In genomic region chr13:11792536-11792935, GRCm38 (mm10) we compare ENCODE assay signal across 15 mouse cellular contexts.
"Had no signal": no experiment of that assay in that cellular context is flagged by ENCODE, and none has a peak within 500 bp of the region (broad histone marks: within the 10 kb centered on the region; RNA-seq: fewer than 3 reads in every experiment).

No protein-coding gene starts in this region.

- H3K4me2 ChIP-seq: limb, embryonic 15.5 days; liver, embryonic 13.5 days; midbrain, embryonic 13.5 days; neural tube, embryonic 15.5 days had no signal

- H3K27ac ChIP-seq: layer of hippocampus, adult 2 months; limb, embryonic 15.5 days; liver, embryonic 13.5 days; midbrain, embryonic 13.5 days; neural tube, embryonic 15.5 days; stomach, postnatal 0 days had no signal

- H3K4me1 ChIP-seq: limb, embryonic 15.5 days; liver, embryonic 13.5 days; midbrain, embryonic 13.5 days; neural tube, embryonic 15.5 days had no signal

- H3K4me3 ChIP-seq: layer of hippocampus, adult 2 months; limb, embryonic 15.5 days; liver, embryonic 13.5 days; midbrain, embryonic 13.5 days; myocyte; neural tube, embryonic 15.5 days had no signal

- DNase-seq: kidney, postnatal 10 days; kidney, postnatal 4 days; liver, embryonic 13.5 days; lung, adult 2 months; lung, postnatal 36 days; right cerebral cortex, adult 18-20 months; right cerebral cortex, postnatal 25 days; thymus, postnatal 4 days had no signal

- H3K27me3 ChIP-seq: limb, embryonic 15.5 days; liver, embryonic 13.5 days; midbrain, embryonic 13.5 days; neural tube, embryonic 15.5 days had no signal

- H3K9ac ChIP-seq: limb, embryonic 15.5 days; liver, embryonic 13.5 days; midbrain, embryonic 13.5 days; neural tube, embryonic 15.5 days had no signal

- H3K36me3 ChIP-seq: limb, embryonic 15.5 days; liver, embryonic 13.5 days; midbrain, embryonic 13.5 days had no signal

- ATAC-seq: lung, postnatal 0 days; midbrain, embryonic 13.5 days had no signal

- H3K9me3 ChIP-seq: limb, embryonic 15.5 days; liver, embryonic 13.5 days; midbrain, embryonic 13.5 days; neural tube, embryonic 15.5 days had no signal
